Mouse (Mus musculus) midbrain, postnatal 0 days (tissue): ENCODE measurements around the gene Naaladl2. TPM values are rescaled to one million over a fixed set of nuclear protein-coding genes. Genes with fewer than 3 reads are reported as not detected.
A peak's percentile ranks its signal among the peaks of the same experiment; 100 is the strongest.
"Not testable (repeated sequence)": the region's sequence is repeated elsewhere in the genome, so short reads cannot be mapped to it uniquely, and the experiment has no call there.

Experiments used
- ATAC-seq: fragments of 200-750 bp; cut with Nextera tagmentation; 2 replicates; pipeline ENCODE4 v1.8.0; 2017; ENCODE audit warnings: moderate number of reproducible peaks, mild to moderate bottlenecking, moderate TSS enrichment, moderate library complexity; ENCODE audit not compliant: low FRiP score
- DNase-seq: peaks from one replicate; pipeline ENCODE4 v3.0.0-alpha.2; 2015; ENCODE audit warnings: low spot score
- H3K27ac ChIP-seq: fragments of 300-500 bp; sonication (generic); 2 replicates; pipeline ENCODE4 v1.5.1; 2014; ENCODE audit warnings: low read depth, mild to moderate bottlenecking, low read length, mixed read lengths
- H3K27me3 ChIP-seq: fragments of 300-500 bp; sonication (generic); 2 replicates; pipeline ENCODE4 v1.6.1; 2014; ENCODE audit warnings: low read length, control low read depth, mixed read lengths; ENCODE audit not compliant: insufficient read depth
- H3K36me3 ChIP-seq: fragments of 300-500 bp; sonication (generic); 2 replicates; pipeline ENCODE4 v1.6.1; 2014; ENCODE audit warnings: low read length, control low read depth, mixed read lengths; ENCODE audit not compliant: insufficient read depth
- H3K4me1 ChIP-seq: fragments of 300-500 bp; sonication (generic); 2 replicates; pipeline ENCODE4 v1.6.1; 2014; ENCODE audit warnings: mild to moderate bottlenecking, control low read depth, antibody characterized with exemption, low read length, mixed read lengths; ENCODE audit not compliant: insufficient read depth
- H3K4me2 ChIP-seq: fragments of 300-500 bp; sonication (generic); 2 replicates; pipeline ENCODE4 v1.6.1; 2014; ENCODE audit warnings: low read depth, mild to moderate bottlenecking, low read length, mixed read lengths; ENCODE audit not compliant: poor library complexity, severe bottlenecking
- H3K4me3 ChIP-seq: fragments of 300-500 bp; sonication (generic); 2 replicates; pipeline ENCODE4 v1.5.1; 2014; ENCODE audit warnings: low read depth, mild to moderate bottlenecking, low read length, moderate library complexity
- H3K9ac ChIP-seq: fragments of 300-500 bp; sonication (generic); replicated peaks from 2 replicates; pipeline ENCODE4 v1.6.1; 2014; ENCODE audit warnings: mild to moderate bottlenecking, low read length, moderate library complexity, mixed read lengths; ENCODE audit not compliant: poor library complexity, severe bottlenecking
- H3K9me3 ChIP-seq: fragments of 300-500 bp; sonication (generic); 2 replicates; pipeline ENCODE4 v1.6.1; 2016; ENCODE audit warnings: low read length, control low read depth
- CTCF ChIP-seq: IDR thresholded peaks from 2 replicates; pipeline ENCODE4 v1.5.1; 2016; ENCODE audit warnings: antibody characterized with exemption, mild to moderate bottlenecking
- WGBS: fragments of 180-500 bp; shearing (Covaris S2); extraction: QIAGEN DNeasy Blood & Tissue Kit; methylation state at CpG from one replicate; pipeline ENCODE4 v1.1.7; 2014; 5-methylcytosine and 5-hydroxymethylcytosine counted together
- polyA plus RNA-seq: library from polyadenylated mRNA; unstranded; fragments of >200 nt; fragmentation: Nextera tagmentation; extraction: Ambion mirVana; gene quantifications from 2 replicates; pipeline ENCODE4 v1.2.1, GENCODE M21; 2015
- total RNA-seq: library from RNA; depleted of rRNA; stranded (reverse); fragments of >200 nt; gene quantifications from 2 replicates; pipeline ENCODE4 v1.2.3, GENCODE M21; 2014

Naaladl2 gene
- total and polyA plus RNA-seq, 2 experiments from 2014 or later: 1.1 to 2.9 TPM

DNA sequence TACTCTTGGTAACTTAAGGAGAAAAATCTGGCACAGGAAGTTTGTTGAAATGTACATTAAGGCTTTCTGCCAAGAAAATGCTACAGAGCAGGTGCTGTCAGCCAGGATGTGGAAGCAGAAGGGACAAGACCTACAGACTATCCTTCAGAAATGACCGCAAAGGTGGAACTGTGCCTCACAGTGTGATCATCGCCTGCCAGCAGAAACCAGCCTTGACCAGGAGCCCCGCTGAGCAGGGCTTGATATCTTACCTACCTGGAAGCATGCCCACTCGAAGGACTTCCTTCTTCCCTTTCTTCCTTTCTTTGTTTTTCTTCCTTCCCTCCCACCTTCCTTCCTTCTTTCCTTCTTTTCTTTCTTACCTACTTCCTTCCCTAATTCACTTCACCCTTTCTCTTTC, 69.8 kb downstream of the Naaladl2 start:
- Histone ChIP-seq H3K4me3 (no peak overlapping the region), H3K9ac (no peak overlapping the region), H3K27ac (no peak overlapping the region), H3K36me3 (no peaks in the 10 kb centered on the region), H3K27me3 (no peaks in the 10 kb centered on the region), H3K4me1 (no peaks in the 10 kb centered on the region), H3K4me2 (no peak overlapping the region), H3K9me3 (no peaks in the 10 kb centered on the region)
- no peak for TF ChIP-seq CTCF
- WGBS: 69% methylated on average over 4 of the region's 4 CpGs
- ATAC-seq (no peak), DNase-seq (peak; percentile 2)

DNA sequence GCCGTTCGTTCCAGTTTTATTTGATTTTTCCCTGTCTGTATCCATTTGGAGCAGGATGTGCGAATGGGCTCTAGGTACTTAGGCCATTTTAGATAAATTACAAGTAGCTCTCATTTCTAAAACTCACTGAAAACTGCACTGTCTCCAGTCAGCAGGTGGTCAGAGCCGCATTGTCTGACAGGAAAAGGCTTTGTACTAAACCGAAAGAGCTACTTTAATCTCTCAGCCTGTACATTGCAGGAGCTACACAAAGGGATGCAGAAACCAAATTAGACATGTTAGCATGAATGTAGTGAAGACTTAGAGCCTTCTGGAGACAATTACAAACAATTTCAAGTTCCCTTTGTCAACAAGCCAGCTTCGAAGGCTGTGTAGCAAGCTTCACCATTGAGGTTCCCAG, 70.2 kb downstream of the Naaladl2 start:
- H3K27ac ChIP-seq: no peak overlapping the region
- no peak for TF ChIP-seq CTCF
- H3K9ac ChIP-seq: no peak overlapping the region
- no peak overlapping the region for H3K4me2 ChIP-seq
- no peaks in the 10 kb centered on the region for H3K27me3 ChIP-seq
- ATAC-seq: no peak
- 28% methylated on average over 6 of the region's 6 CpGs for WGBS
- no peak overlapping the region for H3K4me3 ChIP-seq
- peak; percentile 1 for DNase-seq
- H3K4me1 ChIP-seq: no peaks in the 10 kb centered on the region
- H3K9me3 ChIP-seq: no peaks in the 10 kb centered on the region
- no peaks in the 10 kb centered on the region for H3K36me3 ChIP-seq

DNA sequence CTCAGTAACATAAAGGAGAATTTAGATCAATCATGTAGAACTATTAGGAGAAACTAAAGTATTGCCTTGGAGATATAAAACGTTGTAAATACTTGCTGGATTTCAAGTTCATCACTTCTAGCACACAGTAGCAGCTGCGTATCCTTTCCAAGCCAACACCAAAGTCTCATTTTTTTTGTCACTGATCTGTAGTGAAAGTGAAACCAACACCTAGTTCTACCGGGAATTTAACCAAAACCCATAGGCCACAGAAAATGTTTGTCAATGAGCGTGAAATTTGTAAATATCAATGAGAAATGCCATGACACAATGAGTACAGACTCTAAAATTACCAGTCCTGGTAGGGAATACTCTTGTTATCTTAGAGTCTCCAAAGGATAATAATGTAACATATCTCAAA, 80.8 kb downstream of the Naaladl2 start:
- no peak for ATAC-seq
- no peak overlapping the region for H3K4me2 ChIP-seq
- 83% methylated on average over 4 of the region's 4 CpGs for WGBS
- H3K9me3 ChIP-seq: no peaks in the 10 kb centered on the region
- TF ChIP-seq CTCF: no peak
- DNase-seq: no peak
- no peaks in the 10 kb centered on the region for H3K4me1 ChIP-seq
- H3K27me3 ChIP-seq: no peaks in the 10 kb centered on the region
- H3K27ac ChIP-seq: no peak overlapping the region
- H3K4me3 ChIP-seq: no peak overlapping the region
- H3K36me3 ChIP-seq: no peaks in the 10 kb centered on the region
- H3K9ac ChIP-seq: no peak overlapping the region

DNA sequence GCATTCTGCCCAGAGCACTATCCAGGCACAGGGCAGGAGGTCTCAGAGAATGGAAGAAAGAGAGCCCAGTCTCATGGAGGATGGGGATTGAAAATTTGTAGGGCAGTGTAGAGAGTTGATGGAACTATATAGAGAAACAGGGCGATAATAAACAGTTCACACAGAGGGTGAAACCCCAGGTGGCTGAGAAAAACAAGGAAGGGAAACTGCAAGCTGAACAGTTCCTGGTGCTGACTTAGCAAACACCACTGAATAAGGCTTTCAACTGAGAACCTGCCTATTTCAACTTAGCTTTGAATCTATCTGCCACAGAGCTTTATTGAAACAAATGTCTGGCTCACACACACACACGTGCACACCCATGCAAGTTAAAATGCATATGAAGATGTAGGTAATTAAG, 91.1 kb downstream of the Naaladl2 start:
- H3K27me3 ChIP-seq: no peaks in the 10 kb centered on the region
- WGBS: 28% methylated on average over 2 of the region's 2 CpGs
- H3K4me2 ChIP-seq: no peak overlapping the region
- ATAC-seq: no peak
- H3K4me3 ChIP-seq: no peak overlapping the region
- H3K9ac ChIP-seq: no peak overlapping the region
- no peak for TF ChIP-seq CTCF
- H3K27ac ChIP-seq: no peak overlapping the region
- no peaks in the 10 kb centered on the region for H3K4me1 ChIP-seq
- DNase-seq: no peak
- no peaks in the 10 kb centered on the region for H3K36me3 ChIP-seq
- H3K9me3 ChIP-seq: no peaks in the 10 kb centered on the region

DNA sequence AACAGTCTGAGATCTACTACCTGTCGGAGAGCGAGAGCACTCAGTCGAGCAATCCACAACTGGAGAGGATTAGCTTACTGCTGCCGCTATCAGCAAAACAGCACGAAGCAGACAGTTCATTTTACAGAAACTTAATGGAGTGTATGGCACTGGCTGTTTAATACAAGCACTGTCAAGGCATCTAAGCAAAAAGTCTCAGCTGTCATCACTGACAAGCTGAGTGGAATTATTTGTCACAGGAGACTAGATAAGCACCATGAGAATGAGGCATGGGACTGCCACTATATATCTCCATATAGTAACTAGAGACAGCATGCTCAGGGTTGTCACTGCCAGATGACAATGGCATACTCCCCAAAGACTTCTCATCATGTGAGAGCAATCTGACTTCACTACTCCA, 124.1 kb downstream of the Naaladl2 start:
- H3K4me3 ChIP-seq: no peak overlapping the region
- no peak for ATAC-seq
- WGBS: 55% methylated on average over 5 of the region's 5 CpGs

DNA sequence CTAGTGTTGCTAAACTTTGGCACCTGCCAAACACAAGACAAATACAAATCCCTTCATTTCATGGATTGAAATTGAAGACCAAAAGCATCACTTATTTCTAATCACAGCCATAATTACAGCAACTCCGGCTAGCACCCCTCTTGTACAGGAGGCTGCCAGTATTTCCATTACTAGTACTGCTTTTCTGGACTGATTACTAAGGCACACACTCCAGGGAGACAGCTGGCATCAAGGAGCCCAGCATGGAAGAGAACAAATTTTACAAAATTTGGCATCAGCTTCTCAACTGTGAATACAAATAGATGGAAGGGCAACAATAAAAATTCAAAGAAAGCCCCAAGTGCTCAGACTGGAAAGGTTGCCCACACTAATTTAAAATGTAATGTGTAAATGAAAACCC, 133.3 kb downstream of the Naaladl2 start:
- 71% methylated on average over 1 of the region's 1 CpGs for WGBS
- H3K27me3 ChIP-seq: no peaks in the 10 kb centered on the region
- H3K36me3 ChIP-seq: no peaks in the 10 kb centered on the region
- H3K27ac ChIP-seq: no peak overlapping the region
- H3K4me2 ChIP-seq: no peak overlapping the region
- TF ChIP-seq CTCF: no peak
- no peaks in the 10 kb centered on the region for H3K9me3 ChIP-seq
- ATAC-seq: no peak
- no peaks in the 10 kb centered on the region for H3K4me1 ChIP-seq
- no peak overlapping the region for H3K4me3 ChIP-seq
- DNase-seq: peak; percentile 6
- H3K9ac ChIP-seq: no peak overlapping the region

More for the DNA sequence above, 124.1 kb downstream of the Naaladl2 start:
- TF ChIP-seq CTCF: no peak
- no peak overlapping the region for H3K27ac ChIP-seq
- DNase-seq: peak; percentile 38
- H3K27me3 ChIP-seq: no peaks in the 10 kb centered on the region
- no peak overlapping the region for H3K9ac ChIP-seq
- no peak overlapping the region for H3K4me2 ChIP-seq
- no peaks in the 10 kb centered on the region for H3K9me3 ChIP-seq
- no peaks in the 10 kb centered on the region for H3K36me3 ChIP-seq
- no peaks in the 10 kb centered on the region for H3K4me1 ChIP-seq

DNA sequence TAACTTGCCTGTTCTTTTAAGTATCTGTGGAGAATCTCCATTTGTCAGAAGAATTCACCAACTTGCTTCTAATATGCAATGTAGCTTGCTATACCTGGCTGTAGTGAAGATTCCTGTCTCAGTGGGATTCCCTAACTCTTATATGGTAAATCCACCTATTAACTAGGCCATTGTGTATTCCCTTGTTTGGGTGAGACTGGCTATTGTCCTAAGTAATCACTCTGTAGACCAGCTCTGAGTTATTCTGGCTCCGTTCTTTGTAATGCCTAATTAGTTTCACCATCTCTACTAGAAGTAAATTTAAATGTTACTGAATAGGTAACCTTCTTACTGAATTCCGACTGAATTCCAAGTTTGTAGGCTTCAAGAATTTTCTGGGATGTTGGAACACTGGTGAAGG, 137.3 kb downstream of the Naaladl2 start:
- not testable (repeated sequence) for H3K27me3 ChIP-seq, H3K27ac ChIP-seq, H3K36me3 ChIP-seq, H3K9ac ChIP-seq, H3K4me3 ChIP-seq, DNase-seq, H3K4me2 ChIP-seq, H3K4me1 ChIP-seq, ATAC-seq, H3K9me3 ChIP-seq
- 44% methylated on average over 2 of the region's 2 CpGs for WGBS
